Mouse (Mus musculus) embryonic fibroblast, embryonic 13.5 days (primary cell): Measurements from ENCODE around the gene E130218I03Rik.

Experiments used
- CTCF ChIP-seq: IDR thresholded peaks from 2 replicates; pipeline ENCODE4 v1.5.1; 2011; ENCODE audit warnings: mild to moderate bottlenecking, control low read depth, low read length, moderate library complexity, borderline replicate concordance; ENCODE audit not compliant: insufficient read depth
- POLR2A ChIP-seq: IDR thresholded peaks from 2 replicates; pipeline ENCODE4 v1.6.1; 2011; ENCODE audit warnings: low read depth, mild to moderate bottlenecking, control low read depth, low read length, moderate library complexity

DNA sequence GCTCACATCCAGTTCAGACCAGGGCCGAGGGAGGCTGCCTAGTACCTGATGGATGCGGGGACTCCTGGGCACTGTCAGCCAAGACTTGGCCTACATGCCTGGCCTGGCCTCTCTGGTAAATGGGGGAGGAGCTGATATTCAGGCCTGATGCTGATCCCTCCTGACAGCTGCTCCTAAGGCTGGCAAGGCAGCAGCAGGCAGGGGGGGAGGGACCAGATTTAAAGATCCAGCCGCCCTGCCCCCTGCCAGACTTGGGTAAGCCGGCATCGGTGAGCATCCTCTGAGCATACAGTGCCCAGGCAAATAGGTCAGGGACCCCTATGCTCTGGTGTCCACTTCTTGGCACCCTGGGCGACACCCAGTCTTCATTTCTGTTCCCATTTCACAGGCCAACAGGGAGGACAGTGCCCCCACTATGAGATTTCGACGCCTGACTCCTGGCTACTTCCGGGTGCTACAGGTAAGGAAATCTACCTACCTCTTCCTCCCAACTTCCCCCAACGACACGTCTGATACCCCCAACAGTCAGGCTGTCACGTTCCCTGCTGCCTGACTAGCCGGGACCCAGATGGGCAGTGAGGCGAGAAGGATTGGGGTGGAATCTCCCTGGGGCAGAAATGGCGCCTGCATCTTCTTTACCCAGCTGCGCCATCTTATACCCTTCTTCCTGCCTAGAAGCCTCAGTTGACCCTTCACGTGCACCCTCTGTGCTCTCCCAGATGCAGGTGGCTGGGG lies at the start of gene E130218I03Rik:
- TF ChIP-seq CTCF = no peak
- TF ChIP-seq POLR2A = no peak
